Mouse (Mus musculus) embryonic facial prominence, embryonic 10.5 days (tissue): ENCODE data around the gene Mzt1. TPM values are rescaled to one million over a fixed set of nuclear protein-coding genes. Genes with fewer than 3 reads are reported as not detected.

Experiments
- DNase-seq: peaks from one replicate; pipeline ENCODE4 v3.0.0-alpha.2; 2017; ENCODE audit warnings: low spot score
- H3K27ac ChIP-seq: fragments of 300-500 bp; sonication (generic); replicated peaks from 2 replicates; pipeline ENCODE4 v1.5.1; 2016; ENCODE audit warnings: mild to moderate bottlenecking
- H3K27me3 ChIP-seq: fragments of 300-500 bp; sonication (generic); replicated peaks from 2 replicates; pipeline ENCODE4 v1.6.1; 2016; ENCODE audit warnings: low read depth, mild to moderate bottlenecking; ENCODE audit not compliant: poor library complexity, severe bottlenecking
- H3K36me3 ChIP-seq: fragments of 300-500 bp; sonication (generic); replicated peaks from 2 replicates; pipeline ENCODE4 v1.6.1; 2016; ENCODE audit warnings: mild to moderate bottlenecking, moderate library complexity
- H3K4me1 ChIP-seq: fragments of 300-500 bp; sonication (generic); 2 replicates; pipeline ENCODE4 v1.6.1; 2016
- H3K4me3 ChIP-seq: fragments of 300-500 bp; sonication (generic); 2 replicates; pipeline ENCODE4 v1.5.1; 2016; ENCODE audit warnings: mild to moderate bottlenecking, moderate library complexity
- H3K9me3 ChIP-seq: fragments of 300-500 bp; sonication (generic); 2 replicates; pipeline ENCODE4 v1.6.1; 2016; ENCODE audit warnings: mild to moderate bottlenecking
- WGBS: fragments of 180-500 bp; shearing (Covaris S2); methylation state at CpG from one replicate; pipeline ENCODE4 v1.1.7; 2016; 5-methylcytosine and 5-hydroxymethylcytosine counted together
- polyA plus RNA-seq: library from polyadenylated mRNA; unstranded; fragments of >200 nt; fragmentation: Nextera tagmentation; extraction: Ambion mirVana; gene quantifications from 2 replicates; pipeline ENCODE4 v1.2.1, GENCODE M21; 2016

Mzt1 gene
- polyA plus RNA-seq, 1 experiment from 2014 or later = 101 TPM

DNA sequence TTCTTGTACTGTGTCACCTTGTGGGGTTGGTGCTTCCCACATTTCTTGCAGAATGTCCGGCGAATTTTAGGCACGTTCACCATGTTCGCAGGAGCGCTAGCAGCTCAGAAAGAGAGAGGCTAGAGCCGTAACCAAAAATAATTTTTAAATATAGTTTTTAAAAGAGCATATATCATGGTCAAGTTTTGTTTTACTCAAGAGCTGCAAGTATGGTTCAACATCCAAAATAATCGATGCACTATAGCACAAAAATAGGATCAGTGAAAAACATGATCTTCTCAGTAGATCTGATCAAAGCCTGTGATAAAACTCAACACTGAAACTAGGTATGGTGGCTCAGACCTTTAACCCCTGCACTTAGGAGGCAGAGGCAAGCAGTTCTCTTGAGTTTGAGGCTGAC lies 51.7 kb downstream of the Mzt1 start, which contains the start of gene Rpl36a-ps1:
Rpl36a-ps1 (minus strand) TSS at position 101 of the 400 bp plus-strand sequence.
- 95% methylated on average over 7 of the region's 7 CpGs for WGBS
- Histone ChIP-seq H3K9me3 (no peaks in the 10 kb centered on the region), H3K27ac (no peak within 1 kb of the TSS), H3K36me3 (no peaks in the 10 kb centered on the region), H3K4me3 (no peak within 1 kb of the TSS), H3K4me1 (peaks cover 5% of the 10 kb centered on the region; the same call in 1 of the 2 replicates), H3K27me3 (no peaks in the 10 kb centered on the region)
- no peak for DNase-seq

DNA sequence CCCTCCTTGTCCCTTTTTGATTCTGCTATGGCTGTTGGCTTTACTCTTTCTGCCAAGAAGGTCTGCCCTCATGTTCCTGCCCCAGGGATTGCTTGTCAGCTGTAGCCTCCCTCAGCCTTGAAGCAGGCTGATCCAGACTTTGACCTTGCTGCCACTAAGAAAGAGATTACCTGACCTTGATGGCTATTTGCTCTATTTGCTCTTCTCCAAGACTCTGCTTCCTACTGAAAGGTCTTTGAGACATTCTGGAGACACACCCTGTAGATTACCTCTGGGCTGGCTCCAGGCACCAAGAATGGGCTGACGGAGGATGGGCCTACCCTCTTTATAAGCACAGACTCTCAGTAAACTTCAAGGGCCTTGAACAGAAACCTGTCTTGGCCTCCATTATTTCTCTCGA lies 53.5 kb downstream of the Mzt1 start:
- no peak overlapping the region for H3K27ac ChIP-seq
- H3K27me3 ChIP-seq = no peaks in the 10 kb centered on the region
- no peak for DNase-seq
- H3K36me3 ChIP-seq = no peaks in the 10 kb centered on the region
- H3K9me3 ChIP-seq = no peaks in the 10 kb centered on the region
- H3K4me3 ChIP-seq = no peak overlapping the region
- WGBS = 85% methylated on average over 2 of the region's 2 CpGs
- H3K4me1 ChIP-seq = peaks cover 5% of the 10 kb centered on the region; the same call in 1 of the 2 replicates

DNA sequence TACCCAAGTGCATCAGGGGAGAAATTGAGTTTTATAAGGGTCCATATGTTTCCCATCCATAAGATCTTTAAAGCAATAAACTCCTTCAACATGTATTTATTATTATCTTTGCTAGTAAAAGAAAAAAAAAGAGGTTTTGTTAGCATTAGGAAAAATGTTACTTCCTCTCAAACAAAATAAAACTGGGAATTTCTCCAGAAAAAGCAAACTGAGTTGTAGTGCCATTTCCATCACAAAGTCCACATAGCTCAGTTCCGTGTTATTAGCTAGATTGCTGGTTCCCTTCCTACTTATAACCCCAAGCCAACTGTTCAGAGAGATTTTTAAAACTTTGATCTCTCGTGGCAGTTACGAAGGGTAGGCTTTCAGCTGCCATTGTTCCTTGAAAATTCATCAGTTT lies 55.3 kb downstream of the Mzt1 start:
- DNase-seq = no peak
- Histone ChIP-seq H3K4me3 (no peak overlapping the region), H3K27me3 (no peaks in the 10 kb centered on the region), H3K4me1 (peaks cover 5% of the 10 kb centered on the region; the same call in 1 of the 2 replicates), H3K36me3 (no peaks in the 10 kb centered on the region), H3K27ac (no peak overlapping the region), H3K9me3 (no peaks in the 10 kb centered on the region)
- WGBS = 63% methylated on average over 3 of the region's 3 CpGs

DNA sequence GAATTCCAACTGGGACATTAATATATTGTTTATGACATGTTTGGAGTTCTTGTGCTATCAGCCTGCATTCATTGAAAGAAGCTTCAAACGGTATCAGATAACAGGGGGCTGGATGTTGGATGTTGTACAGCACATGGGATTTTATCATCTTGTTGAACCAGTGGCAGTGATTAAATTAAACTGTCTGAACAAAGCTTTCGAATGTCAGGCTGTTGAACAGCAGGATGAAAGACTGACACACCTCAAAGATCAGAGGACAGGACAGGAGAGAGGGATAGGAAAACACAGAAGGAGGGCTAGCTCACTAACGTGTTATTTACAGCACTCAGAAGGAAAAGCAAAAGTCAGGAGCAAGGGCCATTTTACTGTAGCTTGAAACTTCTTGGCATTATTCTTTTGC lies 56.1 kb downstream of the Mzt1 start:
- H3K27me3 ChIP-seq = no peaks in the 10 kb centered on the region
- 44% methylated on average over 3 of the region's 3 CpGs for WGBS
- H3K27ac ChIP-seq = no peak overlapping the region
- H3K36me3 ChIP-seq = no peaks in the 10 kb centered on the region
- H3K4me1 ChIP-seq = peaks cover 5% of the 10 kb centered on the region; the same call in 1 of the 2 replicates
- H3K4me3 ChIP-seq = no peak overlapping the region
- H3K9me3 ChIP-seq = no peaks in the 10 kb centered on the region
- DNase-seq = no peak

Other genes with a start within 250 kb of the Mzt1 start
- gene Rpl36a-ps1, start 51.8 kb downstream of the Mzt1 start, polyA plus RNA-seq = 1.4 TPM in 1 of 2 replicates, not detected in the other
- 87.0 and 93.0 TPM in 2 replicates for gene Bora, start 88 bp upstream of the Mzt1 start, polyA plus RNA-seq
- 22.1 and 23.6 TPM in 2 replicates for gene Pibf1, start 53.3 kb upstream of the Mzt1 start, polyA plus RNA-seq
- 42.9 and 43.3 TPM in 2 replicates for gene Dis3, start 53.6 kb upstream of the Mzt1 start, polyA plus RNA-seq